Mouse (Mus musculus) layer of hippocampus, postnatal 10 days (tissue): ENCODE results near the gene Pdcd10. TPM values are rescaled to one million over a fixed set of nuclear protein-coding genes. Genes with fewer than 3 reads are reported as not detected.

Source experiments
- DNase-seq, 2 experiments: peaks; one replicate each; pipeline ENCODE4 v3.0.0; 2021; ENCODE audit warnings: low spot score in 2 of 2
- total RNA-seq, 2 experiments: library from RNA; stranded (reverse); gene quantifications; 2 replicates each; pipeline ENCODE4 v1.2.3; 2021

Gene Pdcd10
- total RNA-seq, 2 experiments from 2014 or later: 62.5 to 72.8 TPM

DNA sequence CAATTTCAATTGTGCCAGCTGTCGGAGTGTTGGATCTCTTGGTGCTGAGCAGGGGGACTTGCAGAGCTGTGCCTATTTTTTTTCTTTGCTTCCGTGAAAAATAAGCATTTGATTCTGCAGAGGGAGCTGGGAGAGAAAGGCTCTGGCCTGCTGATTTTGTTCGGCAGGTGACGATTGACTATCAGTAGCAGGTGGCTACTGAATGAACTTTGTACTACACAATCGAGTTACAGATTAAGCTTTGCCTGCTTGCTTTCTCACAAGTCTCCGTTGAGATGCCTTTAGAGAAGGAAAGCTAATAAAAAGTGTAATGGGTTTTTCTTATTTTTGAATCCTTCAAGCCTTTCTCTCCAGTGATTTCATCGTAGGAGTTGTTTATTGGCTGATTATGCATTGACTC is 81.5 kb downstream of the Pdcd10 start:
- no peak for DNase-seq

DNA sequence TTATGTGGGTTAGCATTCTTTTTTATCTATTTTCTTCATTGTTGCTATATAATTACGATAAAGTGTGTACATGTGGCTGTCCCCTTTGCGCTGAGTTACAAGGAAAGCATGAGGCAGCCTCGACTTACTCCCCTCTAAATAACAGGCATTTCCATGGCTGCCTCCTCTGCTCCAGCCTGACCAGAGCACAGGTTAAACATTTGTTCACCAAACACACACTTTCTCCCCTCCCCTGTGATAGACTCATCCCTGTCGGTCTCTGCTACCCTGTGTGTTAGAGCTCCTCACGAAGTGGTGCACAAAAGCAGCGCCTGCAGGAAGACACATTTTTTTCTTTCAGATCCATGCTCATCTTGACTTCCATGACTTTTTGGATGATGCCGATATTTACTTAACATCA is 82.0 kb downstream of the Pdcd10 start:
- peak in 1 of 2 experiments; percentile 6 for DNase-seq

DNA sequence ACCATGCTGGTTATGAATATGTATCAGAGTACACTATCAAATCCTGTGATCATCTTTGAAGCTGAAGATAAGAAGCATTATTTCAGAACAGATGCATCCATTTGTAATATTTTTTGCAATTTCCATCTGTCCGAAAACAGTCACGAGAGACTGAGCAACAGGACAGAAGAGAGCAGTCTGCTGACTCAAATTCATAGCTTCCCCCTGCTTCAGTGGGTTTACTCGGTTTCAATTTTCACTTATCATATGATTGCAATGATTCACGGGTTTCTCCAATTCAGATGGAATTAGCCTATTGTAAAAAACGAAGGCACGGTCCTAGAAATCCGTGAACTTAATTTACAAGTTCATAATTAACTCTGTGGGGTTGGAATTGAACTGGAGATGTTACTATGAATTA is 88.5 kb downstream of the Pdcd10 start:
- DNase-seq: no peak

Other genes starting within 250 kb of the Pdcd10 start
- gene Wdr49, start 74.7 kb downstream of the Pdcd10 start, total RNA-seq: 1 to 10 TPM; 1.9 to 2.1 TPM
- 100 to 1,000 TPM; 160 to 167 TPM for gene Serpini1, start 691 bp upstream of the Pdcd10 start, total RNA-seq
- not detected for gene Gm29133, start 191.3 kb upstream of the Pdcd10 start, total RNA-seq